Comparison of ENCODE assay signal across 9 mouse cellular contexts in the genomic region with DNA sequence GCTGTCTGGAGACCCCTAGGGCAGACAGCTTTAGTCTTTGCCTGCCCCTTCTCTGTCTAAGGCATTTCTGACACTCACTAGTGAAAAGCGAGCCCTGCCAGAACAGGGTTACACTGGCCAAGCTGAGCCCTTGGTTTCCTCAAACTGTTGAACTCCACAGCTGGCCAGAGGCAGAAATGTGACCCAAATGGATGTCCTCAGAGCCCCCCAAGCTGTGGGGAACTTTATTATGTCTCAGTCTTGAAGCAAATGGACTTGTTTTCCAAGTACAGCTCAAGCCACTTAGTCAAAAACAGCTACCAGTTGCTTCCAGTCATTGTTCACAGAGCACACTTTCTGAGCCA. TPM values are rescaled to one million over a fixed set of nuclear protein-coding genes. Genes with fewer than 3 reads are reported as not detected.
DNase-seq lines count a peak whose midpoint lies in the region; ATAC-seq and TF ChIP-seq lines count a peak whose summit lies in the region.
"Had no signal": no experiment of that assay in that cellular context is flagged by ENCODE, and none has a peak within 500 bp of the region (broad histone marks: within the 10 kb centered on the region; RNA-seq: fewer than 3 reads in every experiment).

No protein-coding gene starts in this region.

- H3K27ac ChIP-seq in kidney, adult 2 months (ENCODE audit: insufficient read depth, low read depth, low read length), result no peak overlapping the region
- H3K27ac ChIP-seq in embryonic facial prominence, embryonic 12.5 days, result 0 out of 2 replicates have a peak overlapping the region, but pooled peaks have one; percentile 8
- H3K27ac ChIP-seq in limb, embryonic 13.5 days, result peak overlapping the region; percentile 63; the same call in 1 of the 2 replicates

- 69% methylated on average over 1 of the region's 1 CpGs for WGBS in kidney, adult 2 months
- WGBS in embryonic facial prominence, embryonic 12.5 days, result 12% methylated on average over 1 of the region's 1 CpGs
- WGBS in limb, embryonic 13.5 days, result 21% methylated on average over 1 of the region's 1 CpGs

- H3K36me3 ChIP-seq in kidney, adult 2 months (ENCODE audit: control insufficient read depth, insufficient read depth, low read length), result no peaks in the 10 kb centered on the region
- H3K36me3 ChIP-seq in embryonic facial prominence, embryonic 12.5 days, result no peaks in the 10 kb centered on the region
- no peaks in the 10 kb centered on the region for H3K36me3 ChIP-seq in limb, embryonic 13.5 days

- H3K27me3 ChIP-seq in kidney, adult 2 months (replicated peaks; ENCODE audit: control insufficient read depth, insufficient read depth, low read length), result no peaks in the 10 kb centered on the region
- H3K27me3 ChIP-seq in embryonic facial prominence, embryonic 12.5 days, result no peaks in the 10 kb centered on the region
- no peaks in the 10 kb centered on the region for H3K27me3 ChIP-seq in limb, embryonic 13.5 days

- no peaks in the 10 kb centered on the region for H3K4me1 ChIP-seq in kidney, adult 2 months (ENCODE audit: control insufficient read depth, insufficient read depth, low read length)
- peaks cover 21% of the 10 kb centered on the region for H3K4me1 ChIP-seq in embryonic facial prominence, embryonic 12.5 days
- peaks cover 23% of the 10 kb centered on the region for H3K4me1 ChIP-seq in limb, embryonic 13.5 days

- TF ChIP-seq CTCF in kidney, adult 2 months (conservative IDR thresholded peaks at IDR 0.05; ENCODE audit: insufficient read depth, insufficient read length, low read depth, low read length), result no peak

- TF ChIP-seq POLR2A in kidney, adult 2 months (IDR thresholded peaks at IDR 0.05; ENCODE audit: low read depth, low read length), result no peak

- no peak overlapping the region for H3K4me3 ChIP-seq in kidney, adult 2 months (ENCODE audit: insufficient read depth, low read depth, low read length)
- H3K4me3 ChIP-seq in embryonic facial prominence, embryonic 12.5 days, result no peak overlapping the region
- no peak overlapping the region for H3K4me3 ChIP-seq in limb, embryonic 13.5 days

- H3K4me2 ChIP-seq in embryonic facial prominence, embryonic 12.5 days (replicated peaks), result peak overlapping the region; percentile 69
- peak overlapping the region; percentile 68; the same call in 1 of the 2 replicates for H3K4me2 ChIP-seq in limb, embryonic 13.5 days (replicated peaks)

- H3K9me3 ChIP-seq in embryonic facial prominence, embryonic 12.5 days, result no peaks in the 10 kb centered on the region
- no peaks in the 10 kb centered on the region for H3K9me3 ChIP-seq in limb, embryonic 13.5 days

- ATAC-seq in embryonic facial prominence, embryonic 12.5 days (ENCODE audit: insufficient number of reproducible peaks, insufficient read depth, low FRiP score, low TSS enrichment), result no peak
- ATAC-seq in limb, embryonic 13.5 days (ENCODE audit: low FRiP score, low read depth), result no peak

- no peak overlapping the region for H3K9ac ChIP-seq in embryonic facial prominence, embryonic 12.5 days
- peak overlapping the region; percentile 63; the same call in 1 of the 2 replicates for H3K9ac ChIP-seq in limb, embryonic 13.5 days

- DNase-seq in embryo, embryonic 10.5 days (ENCODE audit: low spot score), result peak; percentile 73
- no peak for DNase-seq in embryo, embryonic 9.5 days (ENCODE audit: extremely low spot score)
- DNase-seq in kidney, adult 2 months, result peak; percentile 16
- DNase-seq in kidney, postnatal 25 days, result no peak
- DNase-seq in urinary bladder, postnatal 25 days (ENCODE audit: low spot score), result no peak
- DNase-seq in Muller cell, postnatal 12 days (ENCODE audit: inconsistent ontology term), result no peak
- DNase-seq: cerebellum, adult 9-11 months had no signal

RNA-seq across cellular contexts. Expression of gene Zfp423, which starts 16.0 kb away (rescaled TPM):
- polyA plus RNA-seq in kidney, adult 2 months (2012; rRNA removed), result 4.1 and 5.6 TPM in 2 replicates
- 33.5 and 36.5 TPM in 2 replicates for polyA plus RNA-seq in embryonic facial prominence, embryonic 12.5 days (2016; fragmentation: Nextera tagmentation; extraction: Ambion mirVana)
- polyA plus RNA-seq in limb, embryonic 13.5 days (2015; fragmentation: Nextera tagmentation; extraction: Ambion mirVana), result 26.4 and 27.2 TPM in 2 replicates

Comparison
In these comparisons a context has a peak if more than half of its experiments do, and no peak if none do; other contexts are left out.
1. DNase-seq: peak in embryo, embryonic 10.5 days (single experiment) and kidney, adult 2 months (single experiment); none in embryo, embryonic 9.5 days (single experiment), kidney, postnatal 25 days (0 of 2), urinary bladder, postnatal 25 days (single experiment) and Muller cell, postnatal 12 days (single experiment).